Mouse (Mus musculus) ovary, postnatal 36 days (tissue): Measurements from ENCODE around the gene Sema6d.

Experiments used
- DNase-seq: peaks from one replicate; pipeline ENCODE4 v3.0.0; 2022; ENCODE audit warnings: low spot score, mixed read lengths

Sema6d gene

DNA sequence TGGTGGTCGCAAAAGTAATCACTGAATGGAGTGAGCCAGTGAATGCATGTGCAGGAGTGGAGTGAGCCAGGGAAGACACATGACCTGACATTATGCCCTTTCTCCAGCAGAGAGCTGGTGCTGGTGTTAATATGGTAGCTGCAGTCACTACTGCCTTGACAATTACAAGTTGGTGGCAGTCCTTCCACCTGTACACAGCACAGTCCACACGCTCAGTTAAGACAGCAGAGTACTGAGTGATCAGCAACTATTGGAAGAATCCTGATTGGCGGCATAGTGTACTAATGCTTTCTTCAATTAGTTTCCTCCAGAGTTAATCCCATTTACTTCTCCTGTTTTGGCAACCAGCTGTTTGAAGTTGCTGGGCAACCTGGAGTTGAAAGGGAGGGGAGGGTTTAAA lies 81.9 kb downstream of the Sema6d start:
- DNase-seq = no peak

DNA sequence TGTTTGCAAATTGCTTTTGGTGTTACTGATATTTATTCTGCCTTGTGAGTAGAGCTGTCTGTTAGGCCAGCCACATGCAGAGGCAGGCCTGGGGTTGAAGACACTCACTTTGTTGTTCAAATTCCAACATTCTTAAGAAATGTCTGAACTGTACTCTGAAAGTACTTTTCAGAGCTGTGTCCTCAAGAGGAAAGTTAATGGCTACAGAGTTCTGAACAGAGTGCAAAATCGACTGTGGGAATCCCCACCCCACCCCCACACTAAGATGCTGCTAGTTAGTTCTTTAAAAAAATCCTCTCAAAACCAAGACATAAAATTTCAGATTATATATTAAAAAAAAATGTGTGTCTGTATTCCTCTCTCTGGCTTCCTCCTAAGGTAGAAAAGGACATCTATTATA lies 86.5 kb downstream of the Sema6d start:
- DNase-seq = no peak

DNA sequence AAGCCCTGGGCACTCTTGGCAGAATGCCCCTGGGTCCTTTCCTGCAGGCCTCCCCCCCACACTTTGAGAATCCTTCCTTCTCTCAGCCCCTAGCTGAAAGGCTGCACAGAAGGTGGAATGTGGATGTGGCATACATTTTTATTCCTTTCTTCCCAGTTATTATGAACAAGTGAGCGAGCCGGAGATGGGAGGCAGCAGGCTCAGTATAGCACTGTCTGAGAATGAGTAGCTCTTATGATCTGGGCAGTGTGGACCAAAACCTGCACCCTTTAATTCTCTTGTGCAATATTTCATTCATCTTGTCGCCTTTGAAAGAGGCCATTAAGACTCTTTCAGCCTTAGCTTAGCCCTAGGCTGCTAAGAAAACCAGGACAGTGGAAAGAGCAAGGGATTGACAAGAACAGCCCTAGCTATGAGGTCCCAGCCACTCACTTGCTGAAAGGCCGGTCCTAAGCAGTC lies 87.0 kb downstream of the Sema6d start:
- DNase-seq = no peak

DNA sequence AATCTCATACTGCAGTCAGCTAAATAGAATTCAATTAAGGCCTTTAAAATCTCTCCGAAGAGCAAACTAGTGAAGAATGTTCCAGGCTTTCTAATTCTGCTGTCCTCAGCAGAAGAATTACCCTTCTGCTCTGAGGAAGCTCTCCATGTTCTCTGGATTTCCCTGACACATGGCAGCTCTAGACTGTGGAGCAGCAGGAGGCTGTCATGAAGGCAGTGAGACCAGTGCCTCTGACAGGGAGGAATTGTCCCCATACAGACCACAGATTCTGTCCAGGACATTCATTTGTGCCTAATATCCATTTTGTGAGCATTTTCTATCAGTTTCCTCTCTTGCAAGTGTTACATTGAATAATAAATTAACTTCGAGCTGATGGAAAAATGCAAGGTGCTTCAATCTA lies 99.5 kb downstream of the Sema6d start:
- DNase-seq = no peak

DNA sequence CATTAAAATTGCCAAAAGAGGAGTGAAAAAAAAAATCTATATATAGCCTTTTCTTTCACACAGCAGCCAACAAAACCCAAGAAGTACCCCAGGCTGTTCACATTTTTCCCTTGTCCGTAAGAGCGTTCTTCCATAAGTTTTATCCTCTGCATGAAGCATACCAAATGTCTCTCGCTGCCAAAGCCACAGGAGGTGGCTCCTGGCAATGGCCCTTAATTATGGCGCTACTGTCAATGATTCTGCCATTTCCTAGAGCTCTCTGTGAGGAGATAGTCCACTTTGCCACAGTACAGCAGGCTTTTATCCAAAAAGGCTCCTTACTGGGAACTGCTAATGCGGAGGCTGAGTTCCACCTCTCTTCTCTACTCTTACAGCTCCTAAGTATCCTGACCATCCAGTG lies 104.3 kb downstream of the Sema6d start:
- no peak for DNase-seq

DNA sequence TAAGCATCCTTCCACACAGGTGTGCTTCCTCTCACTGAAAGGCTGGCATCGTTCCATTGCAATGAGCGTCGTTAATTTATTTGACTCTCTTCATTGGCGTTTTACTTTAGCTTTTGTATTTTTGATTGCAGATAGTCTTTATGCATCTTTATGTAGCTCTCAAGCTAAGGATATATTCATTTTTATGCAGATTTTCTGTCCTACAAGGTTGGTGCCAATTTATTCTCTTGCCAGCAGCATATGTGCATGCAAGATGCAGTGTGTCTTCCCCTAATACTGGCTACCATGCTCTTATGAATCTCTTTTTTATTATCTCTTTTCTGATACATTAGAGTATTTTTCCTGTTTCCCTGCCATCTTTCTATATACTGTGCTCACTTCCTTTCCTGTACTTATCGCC lies 111.7 kb downstream of the Sema6d start:
- no peak for DNase-seq

DNA sequence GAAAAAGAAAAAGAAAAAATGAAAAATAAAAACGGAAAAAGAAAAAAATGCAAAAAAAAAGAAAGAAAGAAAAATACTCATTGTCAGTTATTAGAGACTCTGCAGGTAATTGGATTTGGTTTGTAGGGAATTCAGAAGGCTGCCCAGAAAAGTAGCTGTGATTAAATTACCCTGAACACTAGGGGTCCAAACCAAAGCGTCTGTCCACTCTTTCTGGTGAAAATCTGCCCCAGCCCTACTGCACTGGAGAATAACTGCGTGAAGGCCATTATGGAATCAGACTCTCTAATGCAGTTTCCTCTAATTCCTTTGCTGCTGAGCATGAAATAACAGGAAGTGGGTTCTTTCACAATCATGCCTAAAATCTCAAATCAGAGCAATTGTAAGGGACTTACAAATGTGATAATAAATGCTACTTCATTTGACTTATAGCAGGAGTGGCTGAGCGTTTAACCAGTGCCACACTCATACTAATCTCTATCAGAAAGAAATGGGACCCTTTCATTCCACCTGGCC lies 112.8 kb downstream of the Sema6d start:
- DNase-seq = no peak

DNA sequence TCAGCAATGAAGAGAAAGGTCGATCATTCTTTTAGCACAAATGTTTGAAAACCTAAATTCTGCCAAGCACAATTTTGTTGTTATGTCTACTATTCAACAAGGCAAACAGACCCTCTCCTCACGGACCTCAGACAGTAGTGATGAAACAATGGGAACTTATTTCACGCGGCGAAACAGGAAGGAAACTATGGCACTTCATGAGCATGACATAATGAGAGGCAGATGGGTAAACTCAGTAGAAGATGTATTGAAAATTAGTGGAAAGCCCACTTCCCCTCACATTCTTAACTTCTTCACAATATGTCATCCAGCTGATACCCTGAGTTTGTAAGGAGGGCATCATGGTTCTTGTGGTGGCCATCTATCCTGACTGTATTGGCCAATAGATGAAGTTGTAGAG lies 116.0 kb downstream of the Sema6d start:
- DNase-seq = no peak

DNA sequence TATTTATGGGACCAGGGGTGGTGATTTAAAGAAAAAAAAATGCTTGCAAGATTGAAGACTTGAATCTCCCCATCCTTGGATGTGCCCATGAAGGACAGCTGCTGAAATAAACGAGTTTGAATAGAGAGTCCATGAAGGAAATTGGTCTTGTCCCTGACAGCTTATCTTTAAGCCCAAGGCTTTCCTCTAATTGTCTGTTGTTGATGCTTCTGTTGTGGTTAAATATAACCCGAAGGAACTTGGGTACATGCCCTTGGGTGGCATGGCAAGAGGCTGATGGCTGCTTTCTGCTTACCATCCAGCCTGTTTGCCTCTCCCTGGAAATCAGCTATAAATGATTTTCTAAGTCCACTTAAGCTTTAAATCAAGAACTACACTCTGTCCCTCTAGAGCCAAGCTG lies 118.5 kb downstream of the Sema6d start:
- DNase-seq = no peak

DNA sequence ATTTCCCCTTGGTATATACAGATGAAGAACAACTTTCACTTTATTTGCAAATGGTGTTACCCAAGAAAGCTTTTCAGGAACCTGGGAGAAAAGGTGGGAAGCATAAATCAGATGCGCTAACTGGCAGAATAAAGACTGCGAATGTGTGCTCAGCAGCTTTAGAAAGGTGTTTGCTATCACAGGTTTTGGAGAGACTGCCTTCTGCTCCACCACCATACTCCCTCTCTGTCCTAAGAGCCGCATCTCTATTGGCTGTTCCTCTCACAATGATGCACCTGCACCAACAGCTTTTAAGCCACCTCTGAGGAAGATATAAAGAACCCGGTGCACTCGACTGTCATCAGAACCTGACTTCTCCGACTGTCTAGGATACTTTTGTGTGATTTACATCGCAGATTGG lies 133.8 kb downstream of the Sema6d start:
- DNase-seq = no peak

DNA sequence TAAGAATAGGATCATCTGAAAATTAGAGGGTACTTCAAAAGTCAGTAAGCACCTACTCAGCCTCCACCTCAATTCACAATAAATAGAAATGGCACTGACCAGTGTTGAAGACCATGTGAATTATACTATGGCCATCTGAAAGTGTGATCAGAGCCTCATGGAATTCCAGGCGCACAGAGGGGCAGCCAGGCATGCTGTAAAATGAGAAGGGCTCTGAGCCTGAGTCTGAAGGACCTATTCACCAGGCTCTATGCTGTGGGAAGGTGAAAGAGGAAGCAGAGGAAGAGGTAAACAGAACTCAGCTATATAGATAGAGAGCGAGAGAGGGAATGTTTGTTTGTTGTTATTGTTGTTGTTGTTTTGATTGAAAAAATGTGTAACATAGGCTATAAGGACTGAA lies 134.6 kb downstream of the Sema6d start:
- no peak for DNase-seq

DNA sequence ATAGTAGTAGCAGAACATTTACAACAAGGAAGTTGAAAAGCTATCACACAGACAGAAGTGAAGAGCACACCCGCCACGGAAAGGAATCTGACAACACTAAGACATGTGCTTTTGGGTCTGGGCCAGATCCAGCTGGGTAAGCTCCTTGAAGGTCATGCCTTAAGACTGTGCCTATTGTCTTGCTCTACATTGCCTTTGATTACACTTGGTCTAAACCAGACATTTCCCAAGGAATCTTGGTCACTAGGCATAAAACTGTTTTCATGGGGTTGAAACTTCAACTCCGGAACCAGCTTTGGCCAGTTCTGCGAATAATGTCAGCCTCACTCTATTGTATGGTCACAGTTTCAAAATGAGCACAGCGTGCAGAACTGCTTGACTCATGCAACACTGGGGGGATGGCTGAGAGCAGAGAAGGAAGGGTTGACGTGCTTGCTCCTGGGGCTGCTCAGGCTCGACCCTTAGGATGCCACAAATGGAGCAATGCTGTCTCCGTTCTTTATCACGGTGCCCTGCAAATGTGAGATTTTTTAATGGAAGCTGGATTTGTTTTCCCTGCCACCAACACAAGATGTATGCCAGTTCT lies 145.0 kb downstream of the Sema6d start:
- DNase-seq = no peak

DNA sequence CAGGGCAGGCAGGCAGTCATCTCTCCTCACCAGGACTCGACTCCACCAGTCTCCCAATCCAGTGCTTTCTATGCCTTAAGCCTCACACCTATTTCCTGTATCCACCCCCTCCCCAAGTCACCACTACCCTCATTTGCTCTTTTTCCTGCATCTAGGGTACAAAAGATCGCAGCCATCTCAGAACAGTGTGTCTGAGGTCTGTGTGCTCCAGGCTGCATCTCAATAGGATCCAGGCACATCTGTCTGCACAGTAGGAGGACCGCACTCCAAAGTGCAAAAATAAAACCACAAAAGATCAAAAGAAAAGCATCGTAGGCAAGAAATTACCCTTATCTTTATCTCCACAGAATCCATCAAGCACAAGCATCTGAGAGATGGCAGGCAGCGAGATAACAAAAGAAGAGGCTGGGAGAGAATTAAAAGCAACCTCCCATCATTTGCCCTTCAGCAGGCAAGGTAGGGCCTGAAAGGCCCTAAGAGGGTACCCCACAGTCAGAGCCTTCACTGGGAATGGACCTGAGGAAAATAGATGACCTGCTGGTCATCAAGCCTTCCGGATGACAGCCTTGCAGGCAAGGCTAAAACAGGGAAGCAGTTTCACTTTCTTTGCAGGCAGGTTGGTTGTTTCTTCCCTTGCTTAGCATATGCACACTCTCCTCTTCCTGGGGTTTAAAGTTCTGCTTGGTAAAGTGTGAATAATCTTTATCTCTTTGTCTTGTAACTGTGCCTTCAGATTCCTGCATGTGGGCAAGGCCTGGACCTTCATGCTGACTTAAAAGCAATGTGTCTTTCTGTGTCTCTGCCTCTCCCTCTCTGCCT lies 145.7 kb downstream of the Sema6d start:
- DNase-seq = no peak

DNA sequence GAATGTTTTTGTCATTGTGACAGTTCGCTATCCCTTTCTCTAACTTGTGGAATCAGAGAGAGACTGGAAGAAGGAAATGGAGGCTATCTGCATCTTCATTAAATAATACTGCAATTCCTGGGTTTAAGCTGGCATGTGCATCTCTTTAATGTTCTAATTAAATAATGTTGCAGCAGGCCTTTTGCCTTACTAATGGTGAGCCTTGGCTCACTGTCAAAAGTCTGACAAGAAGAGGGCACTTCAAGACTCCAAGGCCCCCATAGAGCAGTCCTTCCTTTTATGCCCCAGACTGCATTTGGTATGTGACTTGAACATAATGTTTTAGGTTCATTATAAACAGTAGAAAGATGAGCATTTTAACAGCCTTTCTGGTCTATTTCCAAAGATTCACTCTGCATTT lies 147.1 kb downstream of the Sema6d start:
- no peak for DNase-seq

DNA sequence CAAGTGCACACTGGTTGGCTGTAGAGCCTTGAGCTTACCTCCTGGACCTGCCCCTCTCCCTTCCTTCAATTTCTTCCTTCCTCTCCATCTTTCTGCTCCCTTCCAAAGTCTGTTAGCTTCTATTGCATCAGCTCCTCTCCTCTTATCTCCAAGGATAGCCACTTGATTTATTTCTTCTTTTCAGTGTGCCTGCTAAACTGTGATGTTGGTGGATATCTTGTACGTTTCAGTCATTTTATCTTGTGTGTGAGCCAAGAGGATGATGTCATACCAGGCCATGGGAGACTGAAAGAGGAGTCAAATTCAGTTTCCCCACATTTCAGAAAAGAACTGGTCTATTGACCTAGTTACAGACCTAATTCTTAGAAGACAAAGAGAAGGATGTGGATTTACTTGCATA lies 153.8 kb downstream of the Sema6d start:
- DNase-seq = no peak

DNA sequence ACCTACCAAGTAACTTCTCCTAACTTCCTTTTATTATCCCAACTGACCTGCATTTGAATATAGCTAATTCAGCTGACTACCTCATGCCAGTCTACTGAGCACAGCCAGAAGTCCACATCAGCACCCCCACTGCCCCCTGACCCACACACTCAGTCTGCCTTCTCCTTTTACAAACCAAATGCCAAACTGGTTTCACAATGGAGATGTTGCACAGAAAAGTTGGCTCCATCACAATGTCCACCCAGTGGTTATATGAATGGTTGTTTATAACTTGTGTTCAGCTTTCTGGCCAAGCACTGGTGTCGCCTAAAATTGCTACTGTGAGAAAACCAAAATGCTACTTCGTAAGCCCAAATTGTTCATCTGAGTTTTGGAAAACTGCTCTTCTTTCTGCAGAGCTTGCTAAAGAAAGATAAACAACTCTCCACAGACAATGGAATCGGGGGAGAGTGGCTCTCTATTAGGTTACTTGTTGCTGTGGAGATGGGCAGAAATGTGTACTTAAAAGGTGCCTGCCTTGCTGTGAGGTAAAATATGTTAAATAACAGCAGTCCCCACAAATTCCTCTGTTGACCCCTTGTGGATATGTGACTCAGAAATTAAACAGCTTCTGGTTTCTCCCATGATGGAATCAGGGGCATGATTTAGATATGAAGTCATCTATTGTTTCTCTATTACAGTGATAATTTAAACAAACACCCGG lies 154.9 kb downstream of the Sema6d start:
- peak; percentile 4 for DNase-seq

DNA sequence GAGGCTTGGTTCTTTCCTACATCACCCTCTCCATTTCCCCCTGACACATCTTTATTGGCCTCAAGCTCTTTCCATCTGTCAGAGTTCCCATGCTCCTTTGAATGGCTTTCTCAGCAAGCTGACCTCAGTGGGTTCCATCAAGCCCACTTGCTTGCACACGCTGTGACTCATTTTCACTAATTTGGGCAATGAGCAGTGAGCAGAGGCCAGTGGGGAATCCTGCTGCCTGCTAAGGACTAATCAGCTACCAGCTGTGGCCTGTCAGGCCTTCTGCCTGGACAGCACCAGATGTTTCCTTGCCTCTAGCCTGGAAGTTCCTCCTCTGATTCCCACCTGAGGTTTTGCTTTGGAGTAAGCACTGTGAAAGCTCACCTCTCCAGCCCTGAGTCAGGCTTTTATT lies 168.3 kb downstream of the Sema6d start:
- DNase-seq = no peak

DNA sequence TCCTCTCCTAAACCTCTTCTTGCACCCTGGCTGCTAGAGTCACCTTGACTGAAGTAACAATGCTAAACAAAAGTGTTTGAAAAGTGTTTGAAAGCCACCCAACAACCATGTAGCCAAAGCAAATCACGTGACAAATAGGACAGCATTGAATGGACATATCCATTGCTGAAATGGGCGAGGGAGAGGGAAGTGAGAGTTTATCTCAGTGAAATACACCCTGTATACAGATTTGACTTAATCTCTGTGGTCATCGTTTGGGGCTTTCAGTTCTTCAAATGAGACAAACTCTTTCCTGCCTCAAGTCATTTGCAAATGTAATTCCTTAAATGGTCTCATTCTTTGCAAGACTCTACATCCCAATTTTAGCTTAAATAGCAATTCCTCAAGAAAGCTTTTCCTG lies 174.5 kb downstream of the Sema6d start:
- no peak for DNase-seq

DNA sequence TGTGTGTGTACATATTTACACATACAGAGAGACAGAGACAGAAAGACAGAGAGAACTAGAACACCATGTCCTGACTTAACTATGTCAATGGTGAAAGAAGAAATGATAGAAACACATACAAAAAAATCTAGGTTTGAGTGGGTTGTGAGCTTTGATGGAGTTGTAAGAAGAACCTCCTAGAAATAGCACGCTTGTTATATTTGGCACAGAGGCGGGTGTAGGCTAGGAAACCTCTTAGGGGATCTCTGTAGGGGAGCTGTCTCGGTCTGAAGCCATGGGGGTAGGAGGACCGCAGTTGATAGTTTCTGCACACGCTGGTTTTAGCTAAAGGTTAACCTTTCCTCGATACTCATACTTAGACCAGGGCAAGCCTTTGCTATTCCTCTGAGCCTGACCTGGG lies 181.4 kb downstream of the Sema6d start:
- DNase-seq = no peak

DNA sequence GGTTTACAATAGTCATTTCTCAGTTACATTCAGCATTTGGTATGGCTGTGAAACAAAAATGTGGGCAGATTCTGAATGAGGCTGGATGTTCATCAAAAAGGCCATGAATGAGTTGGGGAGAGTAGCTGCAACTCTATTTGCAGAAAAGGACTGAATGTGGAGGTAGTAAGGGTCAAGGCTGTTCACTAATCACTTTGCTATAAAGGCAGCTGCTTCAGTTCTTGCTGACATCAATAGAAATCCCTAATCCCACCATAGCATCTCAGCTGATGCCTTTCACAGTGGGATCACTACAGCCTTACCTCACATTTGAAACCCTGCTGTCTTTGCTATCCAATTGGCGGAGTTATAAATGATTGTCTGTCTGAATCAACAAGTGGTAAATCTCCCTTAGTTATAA lies 187.7 kb downstream of the Sema6d start:
- DNase-seq = no peak

DNA sequence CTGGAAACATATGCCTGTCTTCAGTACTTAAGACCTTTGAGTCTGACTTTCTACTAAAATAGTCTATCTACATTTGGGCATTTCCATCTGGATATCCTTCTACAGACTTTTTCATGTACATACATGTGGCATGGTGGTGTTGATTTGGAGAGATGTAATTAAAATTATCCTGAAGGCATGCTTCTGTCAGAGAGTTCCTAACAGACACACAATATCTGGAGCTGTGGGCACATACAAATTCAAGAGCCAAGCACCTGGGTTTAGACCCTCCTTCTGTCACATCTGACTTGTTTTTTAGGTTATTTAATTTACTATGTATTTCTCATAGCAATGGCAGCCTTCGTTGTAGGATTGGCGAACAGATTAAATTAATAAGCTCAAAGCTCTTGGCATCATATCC lies 195.3 kb downstream of the Sema6d start:
- DNase-seq = no peak

DNA sequence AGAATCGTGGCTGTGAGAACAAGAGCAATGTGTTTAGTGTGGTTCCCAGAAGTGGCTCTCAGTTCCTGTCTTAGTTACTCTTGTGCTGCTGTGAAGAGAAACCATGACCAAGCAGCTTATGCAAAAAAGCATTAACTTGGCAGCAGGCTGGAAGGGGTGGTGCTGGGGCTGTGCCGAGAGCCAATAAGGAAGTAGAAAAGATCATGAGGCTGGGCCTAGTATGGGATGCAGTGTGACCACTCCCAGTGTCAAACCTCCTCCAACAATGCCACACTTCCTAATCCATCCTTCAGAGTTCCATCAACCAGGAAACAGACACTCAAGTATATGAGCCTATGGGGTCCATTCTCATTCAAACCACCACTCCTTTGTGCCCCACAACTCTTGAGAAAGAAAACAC lies 199.6 kb downstream of the Sema6d start:
- no peak for DNase-seq

DNA sequence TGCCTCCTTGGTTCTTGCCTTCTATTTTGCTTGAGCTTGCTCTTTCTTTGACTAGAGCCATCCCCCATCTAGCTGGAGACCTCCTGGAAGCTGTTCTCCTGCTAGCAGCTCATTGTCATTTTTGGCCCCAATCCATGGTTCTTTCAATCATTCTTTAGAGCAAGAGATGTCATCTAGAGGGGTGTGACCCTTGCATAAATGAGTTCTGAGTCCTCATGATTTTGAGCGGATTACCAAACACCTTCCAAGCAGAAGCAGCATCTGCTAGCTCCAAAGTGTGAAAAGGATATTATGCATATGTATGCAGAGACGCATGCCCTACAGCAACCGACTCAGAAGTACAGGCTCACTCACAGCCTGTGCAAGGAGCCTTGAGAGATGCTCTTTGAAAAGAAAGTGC lies 201.4 kb downstream of the Sema6d start:
- DNase-seq = no peak
